Mouse (Mus musculus) spleen, postnatal 36 days (tissue): Measurements from ENCODE around the gene Dhrs7b.

ENCODE experiments used
- DNase-seq, 2 experiments: peaks; one replicate each; pipeline ENCODE4 v3.0.0; 2022; ENCODE audit warnings: low spot score in 2 of 2, mixed read lengths in 1 of 2

Gene Dhrs7b

DNA sequence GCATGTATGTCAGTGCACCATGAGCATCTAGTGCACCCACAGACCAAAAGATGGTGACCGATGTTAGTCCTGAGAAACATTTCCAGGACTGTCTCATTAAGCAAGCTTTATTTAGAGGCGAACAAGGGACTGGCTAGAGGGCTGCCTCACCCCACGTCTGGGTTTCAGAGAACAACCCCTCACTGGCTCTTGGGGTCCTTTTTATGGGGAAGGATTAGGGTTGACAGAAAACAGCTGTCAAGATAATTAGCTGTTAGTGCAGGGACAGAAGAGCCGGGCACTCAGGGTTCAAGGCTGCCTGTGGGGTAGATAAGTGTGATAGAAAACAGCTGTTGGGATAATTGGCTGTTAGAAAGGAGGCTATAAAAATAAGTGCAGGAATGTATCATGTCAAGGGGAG, 65.5 kb downstream of the Dhrs7b start:
- DNase-seq = no peak

DNA sequence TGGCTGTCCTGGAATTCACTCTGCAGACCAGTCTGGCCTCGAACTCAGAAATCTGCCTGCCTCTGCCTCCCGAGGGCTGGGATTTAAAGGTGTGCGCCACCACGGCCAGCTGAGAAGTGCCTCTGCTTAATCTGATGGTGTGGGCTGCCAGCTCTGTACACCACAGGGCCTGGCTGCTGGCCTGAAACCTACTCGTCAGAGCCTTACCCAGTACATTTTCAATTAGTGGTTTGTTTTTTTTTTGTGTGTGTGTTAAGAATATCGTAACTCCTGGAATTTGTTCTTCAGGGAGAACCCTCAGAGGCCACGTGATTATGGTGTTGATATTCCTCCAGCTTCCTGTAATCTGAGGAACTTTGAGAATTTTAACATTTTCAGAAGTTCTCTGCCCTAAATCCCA, 71.6 kb downstream of the Dhrs7b start:
- DNase-seq = no peak

DNA sequence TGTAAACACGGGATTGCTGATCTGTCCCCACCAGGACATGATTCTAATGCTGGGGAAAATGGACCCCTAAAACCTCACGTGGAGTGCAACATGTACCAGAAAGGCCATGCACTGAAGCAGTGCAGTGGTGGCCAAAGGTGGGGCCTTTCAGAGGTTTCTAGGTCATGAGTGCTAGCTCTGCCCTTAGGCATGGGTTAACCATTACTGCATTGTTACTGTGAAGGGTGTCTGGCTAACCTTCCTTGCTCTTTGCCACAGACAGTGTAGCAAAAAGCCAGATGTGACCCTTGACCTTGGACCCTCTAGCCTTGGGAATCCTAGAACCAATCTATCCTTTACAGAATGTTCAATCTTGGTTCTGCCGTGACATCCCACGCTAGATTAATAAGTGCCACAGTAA, 72.1 kb downstream of the Dhrs7b start:
- DNase-seq = no peak

DNA sequence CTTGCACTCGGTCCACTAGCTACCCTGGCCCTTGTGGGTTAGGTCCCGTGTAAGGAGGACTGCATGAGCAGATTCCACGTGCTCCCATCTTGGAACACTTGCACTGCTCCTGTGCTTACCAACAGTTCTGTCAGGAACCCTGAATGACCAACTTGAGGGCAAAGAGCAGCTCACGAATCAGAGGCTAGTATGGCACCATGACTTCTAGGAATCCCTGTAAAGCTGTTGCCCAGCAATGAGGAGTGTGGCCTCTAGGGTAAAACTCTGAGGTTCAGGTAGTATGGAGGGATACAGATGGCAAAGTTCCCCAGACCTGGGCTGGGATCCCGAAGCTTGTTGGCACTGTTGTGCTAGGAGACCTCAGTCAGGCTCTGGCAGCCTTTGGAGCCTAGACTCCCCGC, 73.2 kb downstream of the Dhrs7b start:
- DNase-seq = no peak

DNA sequence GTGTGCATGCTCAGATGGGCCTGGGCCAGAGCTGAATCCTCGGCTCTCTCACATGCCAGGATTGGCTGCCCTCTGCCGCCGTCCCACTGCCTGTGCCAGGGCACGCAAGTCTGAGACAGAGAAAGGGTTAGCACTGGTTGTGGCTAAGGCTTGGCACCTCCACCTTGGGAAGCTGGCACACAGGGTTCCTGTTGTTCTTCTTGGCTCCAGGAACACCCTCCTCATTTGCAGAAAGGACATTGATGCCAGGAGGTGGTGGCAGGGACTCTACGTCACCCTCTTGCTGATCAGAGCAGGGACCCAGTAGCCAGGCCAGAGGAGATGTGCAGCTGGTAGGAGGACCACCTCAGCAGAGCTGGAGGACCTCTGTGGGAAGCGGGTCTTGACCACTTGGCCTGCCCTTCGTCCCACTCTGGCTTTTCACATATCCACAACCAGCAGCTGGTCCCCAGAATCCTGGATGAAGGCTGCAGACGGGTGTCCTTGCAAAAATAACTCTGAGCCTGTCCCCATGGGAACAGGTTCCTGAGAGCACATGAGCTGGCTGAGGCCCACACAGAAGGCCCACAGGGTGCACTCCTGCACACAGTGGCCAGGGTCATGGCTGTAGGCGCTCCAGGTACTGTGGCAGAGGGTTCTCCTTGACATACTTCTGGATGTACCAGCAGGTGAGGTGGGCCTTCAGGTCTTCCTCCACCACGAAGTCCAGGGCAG, 75.1 kb downstream of the Dhrs7b start:
- no peak for DNase-seq

DNA sequence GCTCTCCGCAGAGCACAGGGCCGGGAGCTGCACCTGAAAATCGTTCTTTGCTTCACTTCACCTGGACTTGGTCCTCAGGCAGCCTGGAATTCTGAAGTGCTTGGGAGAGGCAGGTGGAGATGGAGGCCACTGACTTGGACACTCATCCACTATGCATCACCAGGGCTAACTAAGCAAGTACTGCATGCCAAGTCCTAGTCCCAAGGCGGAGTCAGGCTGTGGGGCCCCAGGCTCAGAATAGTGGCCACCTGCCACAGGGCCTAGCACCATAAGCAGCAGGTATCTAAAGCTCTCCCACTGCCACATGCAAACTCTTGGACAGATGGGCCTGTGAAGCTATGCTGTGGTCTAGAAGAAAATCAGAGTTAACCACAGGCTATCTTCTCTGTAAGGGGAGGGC, 76.0 kb downstream of the Dhrs7b start:
- DNase-seq = no peak

DNA sequence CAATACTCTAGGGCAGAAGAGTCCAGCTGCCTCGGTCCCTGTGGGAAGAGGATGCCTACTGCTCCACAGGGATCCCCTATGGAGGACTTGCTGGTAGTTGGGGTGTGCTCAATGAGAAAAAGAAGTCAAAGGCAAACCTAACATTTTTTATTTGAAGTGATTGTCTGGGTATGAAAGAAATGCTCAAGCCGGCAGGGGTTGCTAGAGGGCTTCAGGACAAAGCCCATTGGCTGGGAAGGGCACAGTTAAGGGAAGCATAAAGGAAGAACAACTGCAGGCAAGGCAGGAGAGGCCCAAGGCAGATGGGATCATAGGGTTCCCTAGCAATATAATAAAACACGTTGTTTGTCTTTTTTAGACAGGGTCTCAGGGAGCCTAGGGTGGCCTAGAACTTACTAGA, 77.6 kb downstream of the Dhrs7b start:
- no peak for DNase-seq

DNA sequence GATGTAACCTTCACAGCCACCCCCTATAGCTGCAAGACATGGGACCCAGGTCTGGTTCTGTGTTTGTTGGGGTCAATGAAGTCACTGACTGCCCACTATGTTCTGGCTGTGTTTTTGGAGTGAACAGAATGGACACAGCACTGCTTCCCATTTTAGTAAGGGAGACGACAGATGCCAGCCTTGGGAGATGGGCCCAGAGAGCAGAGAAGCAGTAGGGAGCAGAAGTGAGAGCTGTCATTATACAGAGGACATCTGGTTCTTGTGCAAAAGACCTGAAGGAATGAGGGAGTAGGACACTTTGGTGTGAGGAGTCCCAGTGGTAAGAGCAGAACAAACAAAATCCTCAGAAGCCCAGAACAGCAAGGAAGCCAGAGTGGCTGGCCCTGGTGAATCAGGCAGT, 79.2 kb downstream of the Dhrs7b start:
- no peak for DNase-seq
